Mouse (Mus musculus) embryonic facial prominence, embryonic 15.5 days (tissue): Measurements from ENCODE around the gene Tmem132b. TPM values are rescaled to one million over a fixed set of nuclear protein-coding genes. Genes with fewer than 3 reads are reported as not detected.
"Not testable (repeated sequence)": the region's sequence is repeated elsewhere in the genome, so short reads cannot be mapped to it uniquely, and the experiment has no call there.

ENCODE experiments used
- ATAC-seq: fragments of 200-750 bp; cut with Nextera tagmentation; 2 replicates; pipeline ENCODE4 v1.8.0; 2017; ENCODE audit warnings: low read depth, moderate TSS enrichment; ENCODE audit not compliant: insufficient number of reproducible peaks, low FRiP score, low TSS enrichment
- H3K27ac ChIP-seq: fragments of 300-500 bp; sonication (generic); replicated peaks from 2 replicates; pipeline ENCODE4 v1.5.1; 2015; ENCODE audit warnings: mild to moderate bottlenecking, inconsistent platforms
- H3K27me3 ChIP-seq: fragments of 300-500 bp; sonication (generic); 2 replicates; pipeline ENCODE4 v1.6.1; 2015; ENCODE audit warnings: inconsistent platforms
- H3K36me3 ChIP-seq: fragments of 300-500 bp; sonication (generic); 2 replicates; pipeline ENCODE4 v1.6.1; 2015; ENCODE audit warnings: mild to moderate bottlenecking, inconsistent platforms
- H3K4me1 ChIP-seq: fragments of 300-500 bp; sonication (generic); 2 replicates; pipeline ENCODE4 v1.6.1; 2015; ENCODE audit warnings: inconsistent platforms
- H3K4me2 ChIP-seq: fragments of 300-500 bp; sonication (generic); replicated peaks from 2 replicates; pipeline ENCODE4 v1.6.1; 2015; ENCODE audit warnings: mild to moderate bottlenecking, inconsistent platforms
- H3K4me3 ChIP-seq: fragments of 300-500 bp; sonication (generic); replicated peaks from 2 replicates; pipeline ENCODE4 v1.5.1; 2015; ENCODE audit warnings: mild to moderate bottlenecking, inconsistent platforms
- H3K9ac ChIP-seq: fragments of 300-500 bp; sonication (generic); 2 replicates; pipeline ENCODE4 v1.6.1; 2015; ENCODE audit warnings: inconsistent platforms
- H3K9me3 ChIP-seq: fragments of 300-500 bp; sonication (generic); replicated peaks from 2 replicates; pipeline ENCODE4 v1.6.1; 2016; ENCODE audit warnings: inconsistent platforms
- WGBS: fragments of 180-500 bp; shearing (Covaris S2); methylation state at CpG from one replicate; pipeline ENCODE4 v1.1.7; 2015; 5-methylcytosine and 5-hydroxymethylcytosine counted together
- polyA plus RNA-seq: library from polyadenylated mRNA; unstranded; fragments of >200 nt; fragmentation: Nextera tagmentation; extraction: Ambion mirVana; gene quantifications from 2 replicates; pipeline ENCODE4 v1.2.1, GENCODE M21; 2015

The Tmem132b gene
- 0.15 and 0.22 TPM in 2 replicates for polyA plus RNA-seq

- Histone ChIP-seq H3K4me1 (peaks cover 16% of the 10 kb centered on the region), H3K4me2 (peak within 1 kb of the TSS; percentile 89), H3K4me3 (peak within 1 kb of the TSS; percentile 50), H3K9ac (no peak within 1 kb of the TSS), H3K9me3 (no peaks in the 10 kb centered on the region), H3K27me3 (peaks cover 85% of the 10 kb centered on the region), H3K36me3 (no peaks in the 10 kb centered on the region), H3K27ac (no peak within 1 kb of the TSS)
- no peak for ATAC-seq
- WGBS, result 2% methylated on average over 22 of the region's 25 CpGs
These were observed at the start of gene Tmem132b for GRCm38 (mm10) chr5:125531634-125532033. Gene Tmem132b, plus strand, starts transcription at chr5:125531774.

DNA sequence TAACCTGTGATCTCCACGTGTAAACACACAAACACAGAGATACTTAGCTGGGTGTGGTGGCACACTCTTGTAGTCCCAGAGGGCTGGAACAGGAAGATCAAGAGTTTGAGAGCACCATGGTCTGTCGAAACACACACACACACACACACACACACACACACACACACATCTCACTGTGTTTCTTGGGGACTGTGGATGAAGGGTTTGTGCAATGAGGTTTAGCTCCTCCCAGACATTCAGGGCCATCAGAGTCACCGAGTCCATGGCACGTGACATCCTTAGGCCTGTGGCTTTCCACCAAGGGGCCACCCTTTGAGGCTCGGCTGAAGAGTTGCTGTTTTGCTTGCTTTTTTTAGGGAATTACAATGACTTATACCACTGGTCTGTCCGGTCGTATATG lies 49.1 kb upstream of the Tmem132b start:
- no peak overlapping the region for H3K27ac ChIP-seq
- no peak for ATAC-seq
- H3K4me3 ChIP-seq, result no peak overlapping the region
- peaks cover 18% of the 10 kb centered on the region for H3K4me1 ChIP-seq
- peaks cover 39% of the 10 kb centered on the region for H3K36me3 ChIP-seq
- H3K9me3 ChIP-seq, result no peaks in the 10 kb centered on the region
- H3K27me3 ChIP-seq, result no peaks in the 10 kb centered on the region
- no peak overlapping the region for H3K9ac ChIP-seq
- H3K4me2 ChIP-seq, result no peak overlapping the region
- WGBS, result 84% methylated on average over 7 of the region's 7 CpGs

DNA sequence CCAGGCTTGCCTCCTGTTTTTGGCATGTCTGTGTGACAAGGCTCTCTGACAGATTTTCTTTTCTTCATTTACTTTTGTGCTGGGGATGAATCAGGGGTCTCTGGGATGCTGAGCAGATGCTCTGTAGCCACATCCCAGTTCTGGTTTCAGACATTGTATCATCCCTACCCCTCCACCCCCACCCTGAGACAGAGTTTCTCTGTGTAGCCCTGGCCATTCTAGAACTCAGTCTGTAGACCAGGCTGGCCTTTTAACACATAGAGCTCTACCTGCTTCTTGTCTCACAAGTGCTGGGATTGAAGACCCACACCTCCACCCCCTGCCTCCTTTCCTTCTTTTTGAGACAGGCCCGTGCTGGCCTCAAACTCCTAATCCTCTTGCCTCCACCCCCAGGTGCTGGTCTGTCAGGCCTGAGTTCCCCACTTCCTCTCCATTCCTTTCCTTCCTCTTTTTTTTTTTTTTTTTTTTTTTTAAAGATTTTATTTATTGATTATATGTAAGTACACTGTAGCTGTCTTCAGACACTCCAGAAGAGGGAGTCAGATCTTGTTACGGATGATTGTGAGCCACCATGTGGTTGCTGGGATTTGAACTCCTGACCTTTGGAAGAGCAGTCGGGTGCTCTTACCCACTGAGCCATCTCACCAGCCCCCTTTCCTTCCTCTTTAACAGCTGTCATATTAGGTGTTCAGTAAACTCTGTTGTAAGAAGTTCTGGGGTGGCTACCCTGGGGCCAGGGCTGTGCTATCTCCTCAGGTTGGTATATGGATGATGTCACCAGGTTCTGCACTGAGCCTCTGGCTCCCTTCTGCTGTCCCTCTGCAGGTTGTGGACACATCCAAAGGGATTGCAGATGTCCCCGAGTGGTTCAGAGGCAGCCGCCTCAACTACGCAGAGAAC lies 47.6 kb upstream of the Tmem132b start:
- Histone ChIP-seq H3K36me3 (peaks cover 37% of the 10 kb centered on the region), H3K4me3 (no peak overlapping the region), H3K9me3 (no peaks in the 10 kb centered on the region), H3K9ac (no peak overlapping the region), H3K27me3 (no peaks in the 10 kb centered on the region), H3K4me2 (no peak overlapping the region), H3K4me1 (peaks cover 4% of the 10 kb centered on the region; the same call in 1 of the 2 replicates), H3K27ac (no peak overlapping the region)
- no peak for ATAC-seq
- 66% methylated on average over 6 of the region's 6 CpGs for WGBS

DNA sequence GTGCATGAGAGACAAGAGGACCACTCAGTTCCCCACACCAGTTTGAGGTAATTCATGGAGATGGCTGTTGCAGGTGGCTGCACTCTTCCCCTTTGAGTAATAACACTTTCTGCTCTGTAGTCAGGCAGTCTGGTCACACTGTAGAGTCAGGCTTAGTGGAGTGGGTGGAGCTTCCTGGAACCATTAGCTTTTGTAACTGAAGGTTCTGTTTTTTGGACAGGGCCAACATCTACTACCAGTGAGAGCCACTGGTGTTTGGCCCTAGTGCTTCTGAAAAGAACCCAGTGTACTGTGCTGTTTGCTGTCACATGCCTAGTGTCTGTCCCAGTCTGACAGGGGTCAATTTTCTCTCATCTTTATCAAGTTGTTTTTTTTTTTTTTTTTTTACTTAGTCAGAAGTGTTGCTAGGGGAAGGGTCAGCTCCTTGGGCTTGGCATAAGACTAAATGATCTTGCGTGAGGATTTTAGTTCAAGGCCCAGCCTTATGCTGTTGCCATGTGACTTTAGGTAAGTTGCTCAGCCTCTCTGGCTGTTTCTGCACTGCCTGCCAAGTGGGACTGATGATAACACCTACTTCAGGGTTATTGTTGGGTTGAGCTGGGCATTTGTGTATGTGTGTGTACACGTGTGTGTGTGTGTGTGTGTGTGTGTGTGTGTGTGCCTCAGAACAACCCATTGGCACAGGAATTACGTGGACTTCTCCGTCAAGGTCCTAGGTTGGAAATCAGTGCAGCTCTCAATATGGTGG lies 46.4 kb upstream of the Tmem132b start:
- 92% methylated on average over 4 of the region's 4 CpGs for WGBS
- Histone ChIP-seq H3K4me2 (no peak overlapping the region), H3K27ac (no peak overlapping the region), H3K9me3 (no peaks in the 10 kb centered on the region), H3K36me3 (peaks cover 46% of the 10 kb centered on the region), H3K27me3 (no peaks in the 10 kb centered on the region), H3K4me1 (peaks cover 4% of the 10 kb centered on the region; the same call in 1 of the 2 replicates), H3K9ac (no peak overlapping the region), H3K4me3 (no peak overlapping the region)
- no peak for ATAC-seq

GRCm38 (mm10) chr5:125486088-125486487 lies 45.5 kb upstream of the Tmem132b start:
- no peak overlapping the region for H3K4me3 ChIP-seq
- no peak for ATAC-seq
- H3K9me3 ChIP-seq, result no peaks in the 10 kb centered on the region
- no peak overlapping the region for H3K9ac ChIP-seq
- no peak overlapping the region for H3K4me2 ChIP-seq
- H3K36me3 ChIP-seq, result peaks cover 51% of the 10 kb centered on the region
- 95% methylated on average over 1 of the region's 1 CpGs for WGBS
- H3K4me1 ChIP-seq, result no peaks in the 10 kb centered on the region
- H3K27me3 ChIP-seq, result no peaks in the 10 kb centered on the region
- no peak overlapping the region for H3K27ac ChIP-seq

DNA sequence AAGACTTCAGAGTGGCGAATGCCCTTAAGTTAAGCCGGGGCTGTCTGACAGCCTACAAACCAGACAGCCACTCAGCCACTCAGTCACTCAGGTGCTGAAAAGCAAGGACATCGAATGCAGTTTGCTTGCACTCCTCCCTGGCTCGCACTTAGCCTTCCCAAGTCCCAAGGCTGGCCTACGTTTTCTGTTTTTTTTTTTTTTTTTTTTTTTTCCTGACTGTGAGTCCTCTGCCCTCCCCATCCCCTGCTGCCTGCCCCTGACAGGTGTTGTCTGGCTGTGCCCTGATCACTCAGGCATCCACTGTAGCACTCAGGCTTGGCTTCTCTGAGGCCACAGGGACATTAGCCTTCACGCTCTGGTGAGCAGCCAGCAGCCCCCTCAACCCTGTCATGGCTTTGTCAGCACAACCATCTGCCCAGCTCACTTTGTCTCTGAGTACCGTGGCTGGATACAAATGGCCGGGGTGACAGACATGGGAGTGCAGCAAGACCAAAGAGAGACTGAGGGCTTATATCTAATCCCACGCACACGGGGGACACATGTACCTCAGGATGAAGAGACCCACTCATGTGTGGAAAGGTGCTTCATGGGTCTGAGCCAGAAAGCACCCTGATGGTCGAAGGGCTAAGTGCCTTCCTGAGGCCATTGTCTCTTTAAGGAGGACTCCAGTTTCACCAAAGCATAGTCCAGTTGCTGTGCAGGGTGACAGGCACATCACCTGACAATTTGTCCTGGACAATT lies 44.0 kb upstream of the Tmem132b start:
- no peak overlapping the region for H3K27ac ChIP-seq
- ATAC-seq, result no peak
- H3K36me3 ChIP-seq, result peaks cover 59% of the 10 kb centered on the region
- no peak overlapping the region for H3K4me3 ChIP-seq
- WGBS, result 79% methylated on average over 11 of the region's 11 CpGs
- H3K4me1 ChIP-seq, result no peaks in the 10 kb centered on the region
- no peaks in the 10 kb centered on the region for H3K27me3 ChIP-seq
- no peak overlapping the region for H3K9ac ChIP-seq
- H3K4me2 ChIP-seq, result no peak overlapping the region
- no peaks in the 10 kb centered on the region for H3K9me3 ChIP-seq

- Histone ChIP-seq H3K36me3 (peaks cover 54% of the 10 kb centered on the region), H3K4me1 (no peaks in the 10 kb centered on the region), H3K4me3 (no peak overlapping the region), H3K27ac (no peak overlapping the region), H3K4me2 (no peak overlapping the region), H3K9me3 (no peaks in the 10 kb centered on the region), H3K9ac (no peak overlapping the region), H3K27me3 (no peaks in the 10 kb centered on the region)
- WGBS, result 52% methylated on average over 4 of the region's 4 CpGs
- no peak for ATAC-seq
These were observed 43.5 kb upstream of the Tmem132b start for GRCm38 (mm10) chr5:125488116-125488455.

- H3K27ac ChIP-seq, H3K9ac ChIP-seq, H3K4me3 ChIP-seq, H3K9me3 ChIP-seq, H3K4me1 ChIP-seq, H3K4me2 ChIP-seq, ATAC-seq, H3K27me3 ChIP-seq: not testable (repeated sequence)
- WGBS, result 87% methylated on average over 5 of the region's 5 CpGs
- peaks cover 48% of the 10 kb centered on the region for H3K36me3 ChIP-seq
These were observed 42.6 kb upstream of the Tmem132b start for GRCm38 (mm10) chr5:125488953-125489352.

DNA sequence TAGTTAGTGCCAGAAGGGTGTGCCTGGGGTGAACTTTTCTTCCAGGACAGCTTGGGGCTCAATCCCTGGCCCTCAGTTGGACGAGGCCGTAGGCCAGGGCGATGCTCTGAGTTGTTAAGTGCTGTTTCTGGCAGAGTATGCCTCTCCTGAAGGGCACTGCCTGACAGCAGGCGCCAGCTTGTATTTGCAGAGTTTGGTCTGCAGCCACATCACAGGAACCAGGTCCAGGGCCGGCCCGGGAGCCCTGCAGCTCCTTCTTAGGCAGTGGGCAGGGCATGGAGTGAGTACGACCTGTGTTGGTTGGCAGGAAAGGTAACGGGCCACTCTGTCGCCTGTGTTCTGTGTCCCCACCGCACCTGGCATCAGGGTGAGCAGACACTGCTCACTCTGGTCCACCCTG lies 40.5 kb upstream of the Tmem132b start:
- H3K27ac ChIP-seq, result no peak overlapping the region
- H3K9ac ChIP-seq, result no peak overlapping the region
- no peaks in the 10 kb centered on the region for H3K9me3 ChIP-seq
- no peak overlapping the region for H3K4me3 ChIP-seq
- 88% methylated on average over 10 of the region's 10 CpGs for WGBS
- no peak for ATAC-seq
- H3K4me2 ChIP-seq, result no peak overlapping the region
- H3K36me3 ChIP-seq, result peaks cover 53% of the 10 kb centered on the region
- 0 out of 2 replicates have a peak, but pooled peaks cover 4% of the 10 kb centered on the region for H3K4me1 ChIP-seq
- no peaks in the 10 kb centered on the region for H3K27me3 ChIP-seq

DNA sequence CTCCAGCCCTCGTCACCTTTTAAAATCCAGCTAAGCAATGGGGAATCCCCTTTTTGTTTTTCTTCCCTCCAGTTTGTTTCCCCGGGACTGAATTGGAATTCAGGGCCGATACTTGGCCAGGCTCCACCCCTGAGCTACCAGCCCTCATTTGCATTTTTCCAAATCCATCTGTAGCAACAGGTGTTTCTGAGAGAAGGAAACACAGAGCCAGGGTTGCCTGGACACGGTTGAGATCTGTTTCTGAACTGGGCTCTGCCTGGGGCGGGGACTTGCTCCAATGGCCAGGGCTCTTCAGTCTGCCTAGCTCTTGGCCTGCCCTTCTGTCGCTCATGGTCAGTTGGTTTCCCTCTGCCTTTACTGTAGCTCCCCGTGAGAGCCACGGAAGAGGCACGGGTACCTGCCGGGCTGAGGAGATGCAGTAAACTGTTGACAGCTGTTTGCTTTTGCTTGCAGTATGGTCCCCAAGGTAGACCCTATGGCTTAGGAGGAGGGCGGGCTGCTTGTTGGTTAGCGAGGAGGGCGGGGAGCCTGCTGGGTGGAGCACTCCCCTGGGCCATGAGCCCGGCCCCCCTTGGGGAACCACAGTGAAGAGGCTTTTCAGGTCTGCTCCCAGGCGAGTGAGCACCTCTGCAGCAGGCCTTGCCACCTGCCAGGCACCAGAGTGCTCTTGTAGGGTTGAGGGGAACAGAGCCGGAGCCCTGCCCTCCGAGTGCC lies 39.0 kb upstream of the Tmem132b start:
- 66% methylated on average over 17 of the region's 17 CpGs for WGBS
- no peaks in the 10 kb centered on the region for H3K9me3 ChIP-seq
- H3K4me1 ChIP-seq, result 0 out of 2 replicates have a peak, but pooled peaks cover 4% of the 10 kb centered on the region
- ATAC-seq, result peak; percentile 61
- H3K36me3 ChIP-seq, result peaks cover 45% of the 10 kb centered on the region
- no peaks in the 10 kb centered on the region for H3K27me3 ChIP-seq
- H3K4me3 ChIP-seq, result no peak overlapping the region
- no peak overlapping the region for H3K4me2 ChIP-seq
- H3K27ac ChIP-seq, result no peak overlapping the region
- H3K9ac ChIP-seq, result no peak overlapping the region
